Mouse (Mus musculus) G1E (cell line): ENCODE results near the gene 4930579F01Rik. TPM values are rescaled to one million over a fixed set of nuclear protein-coding genes. Genes with fewer than 3 reads are reported as not detected.
A peak's percentile ranks its signal among the peaks of the same experiment; 100 is the strongest.

Experiments used
- ATAC-seq: 2 replicates; pipeline ENCODE4 v1.8.0; 2016; ENCODE audit warnings: mild to moderate bottlenecking; ENCODE audit not compliant: insufficient number of reproducible peaks, poor library complexity, low FRiP score, severe bottlenecking; ENCODE audit errors: extremely low read depth
- DNase-seq: peaks from one replicate; pipeline ENCODE4 v3.0.0; 2012; ENCODE audit warnings: low spot score
- H3K27me3 ChIP-seq: 2 replicates; pipeline ENCODE4 v1.6.1; 2012; ENCODE audit warnings: mild to moderate bottlenecking, low read length, inconsistent platforms; ENCODE audit not compliant: insufficient read depth
- H3K36me3 ChIP-seq: replicated peaks from 2 replicates; pipeline ENCODE3; 2012; ENCODE audit warnings: mild to moderate bottlenecking, inconsistent platforms
- H3K4me1 ChIP-seq: 2 replicates; pipeline ENCODE4 v1.6.1; 2012; ENCODE audit warnings: low read depth, low read length, inconsistent platforms, mixed read lengths; ENCODE audit not compliant: insufficient read depth
- H3K4me3 ChIP-seq: 2 replicates; pipeline ENCODE4 v1.5.1; 2012; ENCODE audit warnings: low read depth, mild to moderate bottlenecking, inconsistent platforms, low read length, moderate library complexity, mixed read lengths
- H3K9me3 ChIP-seq: replicated peaks from 2 replicates; pipeline ENCODE4 v1.6.1; 2012; ENCODE audit warnings: inconsistent platforms
- CTCF ChIP-seq: IDR thresholded peaks from 2 replicates; pipeline ENCODE4 v1.5.1; 2012; ENCODE audit warnings: low read depth, low read length, inconsistent platforms, mixed read lengths
- GATA1 ChIP-seq: IDR thresholded peaks from 2 replicates; pipeline ENCODE4 v1.6.1; 2012; ENCODE audit warnings: borderline replicate concordance, low read length, inconsistent platforms, mixed read lengths
- GATA2 ChIP-seq: IDR thresholded peaks from 2 replicates; pipeline ENCODE4 v1.6.1; 2012; ENCODE audit warnings: low read depth, low read length, inconsistent platforms, borderline replicate concordance
- POLR2AphosphoS5 ChIP-seq: IDR thresholded peaks from 2 replicates; pipeline ENCODE4 v1.6.1; 2012; ENCODE audit warnings: low read depth, low read length, inconsistent platforms; ENCODE audit not compliant: insufficient replicate concordance
- TAL1 ChIP-seq: conservative IDR thresholded peaks from 2 replicates; pipeline ENCODE4 v1.6.1; 2012; ENCODE audit warnings: low read depth, low read length, inconsistent platforms, mixed read lengths
- polyA plus RNA-seq: library from polyadenylated mRNA; stranded (reverse); fragments of >175 nt; gene quantifications from 2 replicates; pipeline ENCODE4 v1.2.3, GENCODE M21; 2012
- total RNA-seq, 2 experiments: library from RNA; stranded (forward) in 1 of 2; stranded (reverse) in 1 of 2; fragments of 200-1000 nt in 1 of 2; fragments of >200 nt in 1 of 2; fragmentation: Nextera tagmentation in 1 of 2; gene quantifications; 2 replicates each; pipeline ENCODE4 v1.2.3; 2014 to 2017

Gene 4930579F01Rik
- total and polyA plus RNA-seq, 3 experiments = not detected

GRCm38 (mm10) chr3:138185995-138186930, 7.4 kb downstream of the 4930579F01Rik start:
- H3K36me3 ChIP-seq = no peaks in the 10 kb centered on the region

GRCm38 (mm10) chr3:138185290-138185689, 8.3 kb downstream of the 4930579F01Rik start:
- DNase-seq = no peak
- no peak for ATAC-seq
- Histone ChIP-seq H3K4me1 (0 out of 2 replicates have a peak, but pooled peaks cover 3% of the 10 kb centered on the region), H3K27me3 (peaks cover 6% of the 10 kb centered on the region), H3K36me3 (no peaks in the 10 kb centered on the region), H3K9me3 (no peaks in the 10 kb centered on the region), H3K4me3 (no peak overlapping the region)
- no peak for TF ChIP-seq TAL1
- no peak for TF ChIP-seq GATA1
- TF ChIP-seq CTCF = no peak
- TF ChIP-seq GATA2 = no peak
- TF ChIP-seq POLR2AphosphoS5 = no peak

More at GRCm38 (mm10) chr3:138185995-138186930, 7.4 kb downstream of the 4930579F01Rik start:
- TF ChIP-seq TAL1 = no peak
- no peak for DNase-seq
- Histone ChIP-seq H3K27me3 (peaks cover 6% of the 10 kb centered on the region), H3K9me3 (no peaks in the 10 kb centered on the region), H3K4me1 (0 out of 2 replicates have a peak, but pooled peaks cover 3% of the 10 kb centered on the region), H3K4me3 (no peak overlapping the region)
- ATAC-seq = no peak

GRCm38 (mm10) chr3:138183371-138183770, 10.3 kb downstream of the 4930579F01Rik start:
- Histone ChIP-seq H3K27me3 (peaks cover 12% of the 10 kb centered on the region), H3K4me3 (no peak overlapping the region), H3K9me3 (no peaks in the 10 kb centered on the region), H3K36me3 (no peaks in the 10 kb centered on the region), H3K4me1 (0 out of 2 replicates have a peak, but pooled peaks cover 3% of the 10 kb centered on the region)
- DNase-seq (no peak), ATAC-seq (no peak)
- TF ChIP-seq GATA2 = no peak
- no peak for TF ChIP-seq GATA1
- no peak for TF ChIP-seq CTCF
- TF ChIP-seq POLR2AphosphoS5 = no peak
- no peak for TF ChIP-seq TAL1

- H3K36me3 ChIP-seq = no peaks in the 10 kb centered on the region
- 0 out of 2 replicates have a peak, but pooled peaks cover 3% of the 10 kb centered on the region for H3K4me1 ChIP-seq
- peaks cover 19% of the 10 kb centered on the region for H3K27me3 ChIP-seq
- no peaks in the 10 kb centered on the region for H3K9me3 ChIP-seq
- no peak overlapping the region for H3K4me3 ChIP-seq
- TF ChIP-seq POLR2AphosphoS5 (no peak), GATA1 (no peak), GATA2 (no peak), TAL1 (no peak), CTCF (no peak)
- DNase-seq = no peak
- ATAC-seq = peak; percentile 28; the same call in 1 of the 2 replicates
Observed at GRCm38 (mm10) chr3:138182019-138182418, 11.6 kb downstream of the 4930579F01Rik start.

- H3K27me3 ChIP-seq = peaks cover 33% of the 10 kb centered on the region
- H3K4me1 ChIP-seq = no peaks in the 10 kb centered on the region
- H3K4me3 ChIP-seq = no peak overlapping the region
- H3K9me3 ChIP-seq = no peaks in the 10 kb centered on the region
- no peak for ATAC-seq
- TF ChIP-seq GATA1 (no peak), CTCF (no peak), GATA2 (no peak), TAL1 (no peak), POLR2AphosphoS5 (no peak)
- no peak for DNase-seq
- no peaks in the 10 kb centered on the region for H3K36me3 ChIP-seq
Observed at GRCm38 (mm10) chr3:138175551-138175950, 18.1 kb downstream of the 4930579F01Rik start.

- H3K4me3 ChIP-seq = no peak overlapping the region
- ATAC-seq (no peak), DNase-seq (no peak)
- TF ChIP-seq GATA1 (no peak), TAL1 (no peak), POLR2AphosphoS5 (no peak)
- no peaks in the 10 kb centered on the region for H3K4me1 ChIP-seq
- no peaks in the 10 kb centered on the region for H3K36me3 ChIP-seq
- H3K9me3 ChIP-seq = no peaks in the 10 kb centered on the region
- peaks cover 28% of the 10 kb centered on the region for H3K27me3 ChIP-seq
Observed at GRCm38 (mm10) chr3:138173291-138173690, 20.3 kb downstream of the 4930579F01Rik start.
